Mouse (Mus musculus) G1E (cell line): ENCODE data around the gene Trhr2. TPM values are rescaled to one million over a fixed set of nuclear protein-coding genes. Genes with fewer than 3 reads are reported as not detected.
A peak's percentile ranks its signal among the peaks of the same experiment; 100 is the strongest.

ENCODE experiments used
- ATAC-seq: 2 replicates; pipeline ENCODE4 v1.8.0; 2016; ENCODE audit warnings: mild to moderate bottlenecking; ENCODE audit not compliant: insufficient number of reproducible peaks, poor library complexity, low FRiP score, severe bottlenecking; ENCODE audit errors: extremely low read depth
- DNase-seq: peaks from one replicate; pipeline ENCODE4 v3.0.0; 2012; ENCODE audit warnings: low spot score
- H3K27me3 ChIP-seq: 2 replicates; pipeline ENCODE4 v1.6.1; 2012; ENCODE audit warnings: mild to moderate bottlenecking, low read length, inconsistent platforms; ENCODE audit not compliant: insufficient read depth
- H3K36me3 ChIP-seq: replicated peaks from 2 replicates; pipeline ENCODE3; 2012; ENCODE audit warnings: mild to moderate bottlenecking, inconsistent platforms
- H3K4me1 ChIP-seq: 2 replicates; pipeline ENCODE4 v1.6.1; 2012; ENCODE audit warnings: low read depth, low read length, inconsistent platforms, mixed read lengths; ENCODE audit not compliant: insufficient read depth
- H3K4me3 ChIP-seq: 2 replicates; pipeline ENCODE4 v1.5.1; 2012; ENCODE audit warnings: low read depth, mild to moderate bottlenecking, inconsistent platforms, low read length, moderate library complexity, mixed read lengths
- H3K9me3 ChIP-seq: replicated peaks from 2 replicates; pipeline ENCODE4 v1.6.1; 2012; ENCODE audit warnings: inconsistent platforms
- CTCF ChIP-seq: IDR thresholded peaks from 2 replicates; pipeline ENCODE4 v1.5.1; 2012; ENCODE audit warnings: low read depth, low read length, inconsistent platforms, mixed read lengths
- GATA1 ChIP-seq: IDR thresholded peaks from 2 replicates; pipeline ENCODE4 v1.6.1; 2012; ENCODE audit warnings: borderline replicate concordance, low read length, inconsistent platforms, mixed read lengths
- GATA2 ChIP-seq: IDR thresholded peaks from 2 replicates; pipeline ENCODE4 v1.6.1; 2012; ENCODE audit warnings: low read depth, low read length, inconsistent platforms, borderline replicate concordance
- POLR2AphosphoS5 ChIP-seq: IDR thresholded peaks from 2 replicates; pipeline ENCODE4 v1.6.1; 2012; ENCODE audit warnings: low read depth, low read length, inconsistent platforms; ENCODE audit not compliant: insufficient replicate concordance
- TAL1 ChIP-seq: conservative IDR thresholded peaks from 2 replicates; pipeline ENCODE4 v1.6.1; 2012; ENCODE audit warnings: low read depth, low read length, inconsistent platforms, mixed read lengths
- polyA plus RNA-seq: library from polyadenylated mRNA; stranded (reverse); fragments of >175 nt; gene quantifications from 2 replicates; pipeline ENCODE4 v1.2.3, GENCODE M21; 2012
- total RNA-seq, 2 experiments: library from RNA; stranded (forward) in 1 of 2; stranded (reverse) in 1 of 2; fragments of 200-1000 nt in 1 of 2; fragments of >200 nt in 1 of 2; fragmentation: Nextera tagmentation in 1 of 2; gene quantifications; 2 replicates each; pipeline ENCODE4 v1.2.3; 2014 to 2017

Trhr2 gene
- not detected in 2 replicates for total RNA-seq (2014; fragmentation: Nextera tagmentation)
- not detected in 2 replicates for total RNA-seq (2017)
- not detected in 2 replicates for polyA plus RNA-seq

DNA sequence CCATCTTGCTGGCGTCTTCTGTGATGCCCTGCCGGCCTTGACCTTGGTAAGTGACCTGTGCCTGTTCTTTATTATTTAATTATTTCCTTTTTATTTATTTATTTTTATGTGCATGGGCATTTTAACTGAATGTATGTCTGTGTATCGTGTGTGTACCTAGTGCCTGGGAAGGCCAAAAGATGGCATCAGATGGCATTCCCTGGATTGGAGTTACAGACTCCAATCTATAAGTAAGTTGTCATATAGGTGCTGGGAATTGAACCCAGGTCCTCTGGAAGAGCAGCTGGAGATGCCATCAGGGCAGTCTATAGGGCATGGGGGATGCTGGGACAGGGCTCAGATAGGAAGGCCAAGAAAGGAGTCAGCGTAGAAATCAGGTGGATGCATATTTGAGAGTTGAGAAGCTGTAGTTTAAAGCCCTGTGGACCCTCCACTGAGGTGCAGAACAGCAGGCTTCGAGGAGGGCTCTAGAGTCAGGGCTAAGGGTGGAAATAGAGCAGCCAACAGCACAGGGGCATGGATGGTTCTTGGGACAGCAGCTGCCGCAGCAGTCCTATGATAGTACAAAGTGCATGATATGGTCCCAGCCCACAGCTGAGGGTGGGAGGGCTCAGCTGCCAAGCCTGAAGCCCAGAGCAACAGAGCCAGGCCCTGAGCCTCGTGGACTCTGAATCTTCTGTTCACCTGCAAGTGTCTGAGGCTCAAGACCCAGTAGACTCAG, at the start of gene Trhr2:
Trhr2 (minus strand) TSS at position 51 of the 721 bp plus-strand sequence.
- ATAC-seq, result no peak
- no peak within 1 kb of the TSS for H3K4me3 ChIP-seq
- peaks cover 13% of the 10 kb centered on the region for H3K4me1 ChIP-seq
- H3K27me3 ChIP-seq, result peaks cover 90% of the 10 kb centered on the region
- DNase-seq, result no peak
- H3K36me3 ChIP-seq, result no peaks in the 10 kb centered on the region
- peaks cover 11% of the 10 kb centered on the region for H3K9me3 ChIP-seq
- no peak for TF ChIP-seq GATA2
- no peak for TF ChIP-seq CTCF
- no peak for TF ChIP-seq GATA1
- no peak for TF ChIP-seq POLR2AphosphoS5
- TF ChIP-seq TAL1, result no peak

DNA sequence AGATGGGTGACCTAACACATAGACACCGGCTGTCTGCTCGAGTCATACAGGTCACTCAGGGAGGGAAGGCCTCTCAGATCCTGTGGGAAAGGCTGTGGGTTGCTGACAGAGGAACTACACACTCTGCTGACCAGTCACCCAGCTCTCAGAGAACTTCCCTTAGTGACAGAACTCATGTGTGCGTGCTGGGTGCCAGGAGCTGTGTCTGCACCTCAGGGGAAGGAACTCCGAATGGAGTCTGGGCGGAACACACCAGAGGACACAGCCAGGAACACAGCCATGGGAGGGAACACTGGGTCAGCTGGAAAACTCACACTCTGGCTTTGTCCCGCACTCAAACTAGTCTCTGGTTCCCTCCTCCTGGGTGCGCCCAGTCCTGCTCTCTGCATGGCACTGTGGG, 47.1 kb upstream of the Trhr2 start:
- Histone ChIP-seq H3K36me3 (peaks cover 99% of the 10 kb centered on the region), H3K4me3 (no peak overlapping the region), H3K9me3 (no peaks in the 10 kb centered on the region), H3K4me1 (peaks cover 31% of the 10 kb centered on the region), H3K27me3 (no peaks in the 10 kb centered on the region)
- DNase-seq (no peak), ATAC-seq (no peak)
- TF ChIP-seq CTCF (no peak), TAL1 (no peak), GATA1 (no peak), GATA2 (no peak), POLR2AphosphoS5 (no peak)

DNA sequence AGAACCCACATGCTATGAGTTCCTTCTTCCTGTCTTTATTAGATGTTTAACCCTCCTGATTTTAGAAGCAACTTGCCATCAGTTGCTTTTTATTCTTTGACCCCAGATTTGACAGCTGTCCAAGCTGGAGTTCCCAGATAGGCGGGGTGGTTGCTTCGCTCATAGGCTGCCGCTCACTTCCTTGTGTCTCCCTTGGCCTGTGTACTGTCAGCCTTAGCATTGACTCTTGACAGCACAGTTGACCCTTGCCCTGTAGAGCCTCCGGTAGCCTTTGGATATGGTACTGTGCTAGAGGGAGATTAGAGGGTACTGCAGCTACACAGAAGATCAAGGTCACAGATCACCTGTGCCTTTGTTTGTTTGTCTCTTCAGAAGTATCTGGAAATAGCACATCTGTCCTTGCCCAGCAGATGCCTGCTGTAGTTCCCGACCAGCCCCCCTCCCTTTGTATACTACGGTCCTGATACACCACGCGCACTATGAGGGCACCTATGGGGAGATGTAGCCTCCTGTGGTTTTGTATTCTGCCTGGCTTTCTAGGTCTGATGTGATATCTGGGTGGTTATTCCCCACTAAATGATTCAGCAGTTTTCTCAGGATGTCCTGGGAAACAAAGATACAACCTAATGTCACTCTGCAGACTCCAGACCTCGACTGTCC, 44.7 kb upstream of the Trhr2 start:
- H3K27me3 ChIP-seq, result no peaks in the 10 kb centered on the region
- DNase-seq (peak; percentile 19), ATAC-seq (peak; percentile 69)
- no peaks in the 10 kb centered on the region for H3K9me3 ChIP-seq
- peaks cover 99% of the 10 kb centered on the region for H3K36me3 ChIP-seq
- no peak overlapping the region for H3K4me3 ChIP-seq
- TF ChIP-seq POLR2AphosphoS5, result no peak
- no peak for TF ChIP-seq GATA1
- no peak for TF ChIP-seq CTCF
- 0 out of 2 replicates have a peak, but pooled peaks have one; percentile 22 for TF ChIP-seq TAL1
- no peak for TF ChIP-seq GATA2
- peaks cover 31% of the 10 kb centered on the region for H3K4me1 ChIP-seq

DNA sequence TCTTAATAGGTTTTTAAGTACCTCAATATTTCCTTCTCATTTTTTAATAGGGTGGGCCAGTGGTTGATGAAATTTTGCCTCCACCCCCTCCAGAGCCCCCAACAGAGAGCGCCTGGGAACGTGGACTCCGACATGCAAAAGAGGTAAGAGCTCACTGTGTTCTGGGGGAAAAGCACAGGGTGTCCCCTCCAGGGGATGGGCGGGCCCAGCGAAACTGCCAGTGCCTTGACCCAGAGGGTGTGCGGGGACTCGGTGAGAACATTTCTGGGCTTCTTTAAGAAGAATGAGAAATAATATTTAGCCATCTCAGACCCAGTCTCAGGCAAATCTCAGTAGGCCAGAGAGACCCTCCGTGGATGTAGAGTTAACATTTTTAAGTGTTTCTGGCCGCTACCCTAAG, 37.6 kb upstream of the Trhr2 start:
- no peaks in the 10 kb centered on the region for H3K9me3 ChIP-seq
- peaks cover 96% of the 10 kb centered on the region for H3K36me3 ChIP-seq
- H3K4me1 ChIP-seq, result peaks cover 2% of the 10 kb centered on the region
- no peak overlapping the region for H3K4me3 ChIP-seq
- DNase-seq, result no peak
- no peak for TF ChIP-seq GATA1
- no peak for TF ChIP-seq POLR2AphosphoS5
- TF ChIP-seq CTCF, result no peak
- TF ChIP-seq TAL1, result no peak
- TF ChIP-seq GATA2, result no peak
- no peaks in the 10 kb centered on the region for H3K27me3 ChIP-seq
- no peak for ATAC-seq

DNA sequence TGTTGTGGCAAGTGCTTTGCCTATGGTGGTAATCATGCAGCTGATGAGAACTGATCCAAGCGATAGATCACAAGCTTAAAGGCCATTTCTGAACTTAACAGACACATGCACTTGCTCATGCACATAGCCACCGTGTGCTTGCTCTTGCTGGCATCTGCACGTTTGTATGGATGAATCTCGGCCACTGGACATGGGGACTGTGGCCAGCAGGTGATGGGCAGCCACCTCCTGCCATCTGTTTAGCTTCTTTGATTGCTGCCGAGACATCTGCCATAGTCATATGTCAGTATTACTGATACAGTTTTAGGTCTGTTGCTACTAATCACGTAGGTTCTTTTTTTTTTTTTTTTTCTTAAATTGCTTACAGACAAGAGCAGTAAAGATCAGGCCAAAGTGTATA, 34.7 kb upstream of the Trhr2 start:
- ATAC-seq (no peak), DNase-seq (no peak)
- Histone ChIP-seq H3K4me1 (peaks cover 4% of the 10 kb centered on the region), H3K27me3 (no peaks in the 10 kb centered on the region), H3K4me3 (no peak overlapping the region), H3K9me3 (no peaks in the 10 kb centered on the region), H3K36me3 (peaks cover 94% of the 10 kb centered on the region)
- no peak for TF ChIP-seq GATA2

DNA sequence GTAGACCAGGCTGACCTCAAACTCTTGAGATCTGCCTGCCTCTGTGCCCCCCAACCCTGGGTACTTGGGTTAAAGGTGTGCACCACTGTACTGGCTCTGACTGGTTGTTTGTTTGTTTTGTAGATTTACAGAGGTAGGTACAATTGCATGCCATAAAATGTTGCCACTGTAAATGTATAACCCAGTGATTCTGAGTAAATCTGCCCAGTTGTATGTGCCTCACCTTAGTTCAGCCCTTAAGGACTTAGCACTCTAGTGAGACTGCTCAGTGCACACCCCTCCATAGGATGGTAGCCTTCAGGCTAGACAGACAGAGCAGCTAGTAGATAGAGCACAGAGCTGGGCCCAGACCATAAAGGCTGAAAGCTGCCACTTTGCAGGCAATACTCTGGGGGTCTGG, 33.2 kb upstream of the Trhr2 start:
- H3K4me1 ChIP-seq, result peaks cover 8% of the 10 kb centered on the region
- H3K9me3 ChIP-seq, result no peaks in the 10 kb centered on the region
- H3K4me3 ChIP-seq, result no peak overlapping the region
- ATAC-seq, result no peak
- H3K36me3 ChIP-seq, result peaks cover 92% of the 10 kb centered on the region
- TF ChIP-seq TAL1 (no peak), CTCF (no peak), POLR2AphosphoS5 (no peak), GATA2 (no peak), GATA1 (no peak)
- H3K27me3 ChIP-seq, result no peaks in the 10 kb centered on the region
- no peak for DNase-seq
